Mouse (Mus musculus): ENCODE measurements at regions not wholly inside any gene's neighbourhood (a gene's known extent, or its start where the extent isn't known, plus 50 kb on each side); places are given as distances from the start of the nearest gene placed in this dataset.

- ATAC-seq (replicated peaks in 1 of 2; ENCODE audit: insufficient read depth in 1 of 2, low FRiP score in 2 of 2, low TSS enrichment in 1 of 2, low read depth in 1 of 2, poor library complexity in 2 of 2, severe bottlenecking in 2 of 2) = no peak
Measured at GRCm38 (mm10) chr2:51464356-51464755, 163.0 kb upstream of the Tas2r134 start.

GRCm38 (mm10) chr2:51460896-51461295 is 166.4 kb upstream of the Tas2r134 start:
- ATAC-seq (replicated peaks in 1 of 2; ENCODE audit: insufficient read depth in 1 of 2, low FRiP score in 2 of 2, low TSS enrichment in 1 of 2, low read depth in 1 of 2, poor library complexity in 2 of 2, severe bottlenecking in 2 of 2) = no peak

- no peak for ATAC-seq (replicated peaks in 1 of 2; ENCODE audit: insufficient read depth in 1 of 2, low FRiP score in 2 of 2, low TSS enrichment in 1 of 2, low read depth in 1 of 2, poor library complexity in 2 of 2, severe bottlenecking in 2 of 2)
Measured at GRCm38 (mm10) chr2:51459486-51459885, 167.8 kb upstream of the Tas2r134 start.

GRCm38 (mm10) chr2:51457717-51458116 is 169.6 kb upstream of the Tas2r134 start:
- no peak for ATAC-seq (replicated peaks in 1 of 2; ENCODE audit: insufficient read depth in 1 of 2, low FRiP score in 2 of 2, low TSS enrichment in 1 of 2, low read depth in 1 of 2, poor library complexity in 2 of 2, severe bottlenecking in 2 of 2)

- no peak for ATAC-seq (replicated peaks in 1 of 2; ENCODE audit: insufficient read depth in 1 of 2, low FRiP score in 2 of 2, low TSS enrichment in 1 of 2, low read depth in 1 of 2, poor library complexity in 2 of 2, severe bottlenecking in 2 of 2)
Measured at GRCm38 (mm10) chr2:51452816-51453215, 174.5 kb upstream of the Tas2r134 start.

- ATAC-seq (replicated peaks in 1 of 2; ENCODE audit: insufficient read depth in 1 of 2, low FRiP score in 2 of 2, low TSS enrichment in 1 of 2, low read depth in 1 of 2, poor library complexity in 2 of 2, severe bottlenecking in 2 of 2) = no peak
Measured at GRCm38 (mm10) chr2:51448121-51448520, 179.2 kb upstream of the Tas2r134 start.

DNA sequence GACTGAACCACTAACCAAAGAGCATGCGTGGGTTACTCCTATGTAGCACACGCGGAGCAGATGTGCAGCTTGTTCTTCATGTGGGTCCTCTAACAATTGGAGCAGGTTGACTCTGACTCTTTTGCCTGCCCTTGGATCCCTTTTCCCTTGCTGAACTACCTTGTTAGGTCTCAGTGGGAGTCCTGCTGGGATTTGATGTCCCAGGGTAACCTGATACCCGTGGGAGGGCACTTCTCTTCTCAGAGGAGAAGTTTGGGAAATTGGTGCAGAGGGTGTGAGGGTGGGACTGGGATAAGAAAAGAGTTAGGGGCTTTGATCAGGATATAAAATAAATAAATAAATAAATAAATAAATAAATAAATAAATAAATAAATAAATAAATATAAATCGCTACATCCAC is 179.7 kb upstream of the Tas2r134 start:
- ATAC-seq (replicated peaks in 1 of 2; ENCODE audit: insufficient read depth in 1 of 2, low FRiP score in 2 of 2, low TSS enrichment in 1 of 2, low read depth in 1 of 2, poor library complexity in 2 of 2, severe bottlenecking in 2 of 2) = no peak

GRCm38 (mm10) chr2:51444386-51445080 is 182.8 kb upstream of the Tas2r134 start:
- no peak for ATAC-seq (replicated peaks in 1 of 2; ENCODE audit: insufficient read depth in 1 of 2, low FRiP score in 2 of 2, low TSS enrichment in 1 of 2, low read depth in 1 of 2, poor library complexity in 2 of 2, severe bottlenecking in 2 of 2)

GRCm38 (mm10) chr2:51443946-51444345 is 183.4 kb upstream of the Tas2r134 start:
- ATAC-seq (replicated peaks in 1 of 2; ENCODE audit: insufficient read depth in 1 of 2, low FRiP score in 2 of 2, low TSS enrichment in 1 of 2, low read depth in 1 of 2, poor library complexity in 2 of 2, severe bottlenecking in 2 of 2) = no peak

DNA sequence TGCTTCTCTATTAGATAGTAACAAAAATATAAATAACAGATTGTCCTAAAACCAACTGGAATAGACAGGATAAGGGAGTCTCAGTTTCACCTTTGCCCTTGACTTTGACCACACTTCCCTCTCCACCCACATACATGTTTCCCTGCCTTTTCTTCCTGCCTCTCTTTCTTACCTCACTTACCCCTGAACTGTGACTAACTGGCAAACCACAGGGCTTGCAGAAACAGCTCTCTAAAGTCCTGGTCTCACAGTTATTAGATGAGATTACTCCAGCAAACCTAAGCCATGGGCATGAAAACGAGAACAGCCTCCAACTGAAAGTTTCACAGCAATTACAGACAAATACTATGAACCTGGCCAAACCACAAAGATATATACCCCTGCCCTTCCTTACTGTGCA is 188.3 kb upstream of the Tas2r134 start:
- no peak for ATAC-seq (replicated peaks in 1 of 2; ENCODE audit: insufficient read depth in 1 of 2, low FRiP score in 2 of 2, low TSS enrichment in 1 of 2, low read depth in 1 of 2, poor library complexity in 2 of 2, severe bottlenecking in 2 of 2)

GRCm38 (mm10) chr2:51436590-51436989 is 190.7 kb upstream of the Tas2r134 start:
- no peak; a peak in 1 of 4 replicates for ATAC-seq (replicated peaks in 1 of 2; ENCODE audit: insufficient read depth in 1 of 2, low FRiP score in 2 of 2, low TSS enrichment in 1 of 2, low read depth in 1 of 2, poor library complexity in 2 of 2, severe bottlenecking in 2 of 2)

GRCm38 (mm10) chr2:51431564-51431963 is 195.7 kb upstream of the Tas2r134 start:
- no peak for ATAC-seq (replicated peaks in 1 of 2; ENCODE audit: insufficient read depth in 1 of 2, low FRiP score in 2 of 2, low TSS enrichment in 1 of 2, low read depth in 1 of 2, poor library complexity in 2 of 2, severe bottlenecking in 2 of 2)

- ATAC-seq (replicated peaks in 1 of 2; ENCODE audit: insufficient read depth in 1 of 2, low FRiP score in 2 of 2, low TSS enrichment in 1 of 2, low read depth in 1 of 2, poor library complexity in 2 of 2, severe bottlenecking in 2 of 2) = no peak
Measured at GRCm38 (mm10) chr2:51429716-51430115, 197.6 kb upstream of the Tas2r134 start.

DNA sequence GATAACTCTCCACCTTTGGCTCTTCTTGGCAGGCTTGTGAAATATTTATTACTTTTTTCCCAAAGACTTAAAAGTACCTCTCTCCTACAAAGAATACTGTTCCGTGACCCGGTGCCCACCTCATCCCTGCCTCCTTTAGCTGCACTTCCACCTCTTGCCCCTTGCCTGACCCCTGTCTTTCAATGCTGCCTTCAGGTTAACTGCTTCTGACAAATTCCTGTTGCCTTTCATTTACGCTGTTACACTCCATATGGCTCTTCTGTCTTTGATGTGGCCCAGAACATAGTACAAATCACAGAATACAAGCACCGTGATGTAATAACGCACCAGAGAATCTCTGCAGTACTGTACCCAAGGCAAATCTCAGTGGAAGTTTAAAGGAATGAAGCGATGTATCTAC is 204.9 kb upstream of the Tas2r134 start:
- ATAC-seq (replicated peaks in 1 of 2; ENCODE audit: insufficient read depth in 1 of 2, low FRiP score in 2 of 2, low TSS enrichment in 1 of 2, low read depth in 1 of 2, poor library complexity in 2 of 2, severe bottlenecking in 2 of 2) = no peak

DNA sequence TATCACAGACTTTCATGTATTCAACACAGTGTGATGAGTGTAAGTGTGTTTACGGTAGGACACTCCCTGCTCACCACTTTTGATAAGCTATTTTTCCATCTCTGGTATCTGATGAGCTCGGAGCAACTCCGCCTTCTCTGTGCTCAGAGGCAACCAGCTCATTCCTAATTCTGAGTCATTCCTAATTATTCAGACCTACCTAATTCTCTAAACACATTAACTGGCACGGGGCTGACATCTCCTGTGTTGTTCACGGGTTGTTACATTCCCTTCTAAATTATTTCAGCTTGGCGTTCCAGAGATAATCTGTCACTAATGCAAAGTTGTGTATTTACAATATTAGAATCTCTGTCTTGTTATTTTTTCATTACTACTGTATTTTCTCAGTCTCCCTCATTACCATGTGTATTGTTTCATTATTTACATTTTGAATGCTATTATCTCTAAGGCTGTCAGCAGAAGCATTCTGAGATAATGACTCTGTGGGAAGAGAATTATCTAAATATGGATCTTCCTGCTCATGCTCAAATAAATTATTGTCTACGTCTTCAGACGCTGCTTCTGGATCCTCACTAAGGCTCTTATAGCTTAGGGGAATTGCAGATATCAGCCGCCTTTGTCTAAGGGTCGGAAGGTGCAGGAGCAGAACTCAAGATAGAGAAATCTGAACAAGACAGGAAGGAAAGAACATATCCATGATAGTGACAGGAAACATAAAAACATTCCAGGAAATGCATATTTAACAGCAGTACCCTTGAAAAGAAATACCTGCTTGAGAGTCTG is 209.2 kb upstream of the Tas2r134 start:
- no peak for ATAC-seq (replicated peaks in 1 of 2; ENCODE audit: insufficient read depth in 1 of 2, low FRiP score in 2 of 2, low TSS enrichment in 1 of 2, low read depth in 1 of 2, poor library complexity in 2 of 2, severe bottlenecking in 2 of 2)

DNA sequence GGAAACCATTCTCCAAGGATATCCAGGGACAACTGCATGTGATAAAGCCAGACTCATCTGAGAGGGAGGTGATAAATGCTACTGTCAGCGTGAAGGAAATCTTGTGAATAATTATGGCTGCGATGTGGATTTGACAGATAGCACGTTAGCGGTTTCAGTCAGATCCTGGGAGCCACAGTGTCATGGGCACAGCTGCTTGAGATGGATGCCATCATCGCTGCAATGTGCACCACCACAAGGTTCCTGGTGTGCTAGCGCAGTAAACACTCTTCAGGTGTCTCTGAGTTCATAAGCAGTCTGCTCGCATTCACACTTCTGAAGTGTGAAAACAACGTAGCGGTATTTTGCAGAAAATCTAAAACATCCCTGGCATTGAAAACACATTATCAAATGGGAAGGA is 238.9 kb upstream of the Tas2r134 start:
- ATAC-seq (replicated peaks in 1 of 2; ENCODE audit: insufficient read depth in 1 of 2, low FRiP score in 2 of 2, low TSS enrichment in 1 of 2, low read depth in 1 of 2, poor library complexity in 2 of 2, severe bottlenecking in 2 of 2) = no peak

DNA sequence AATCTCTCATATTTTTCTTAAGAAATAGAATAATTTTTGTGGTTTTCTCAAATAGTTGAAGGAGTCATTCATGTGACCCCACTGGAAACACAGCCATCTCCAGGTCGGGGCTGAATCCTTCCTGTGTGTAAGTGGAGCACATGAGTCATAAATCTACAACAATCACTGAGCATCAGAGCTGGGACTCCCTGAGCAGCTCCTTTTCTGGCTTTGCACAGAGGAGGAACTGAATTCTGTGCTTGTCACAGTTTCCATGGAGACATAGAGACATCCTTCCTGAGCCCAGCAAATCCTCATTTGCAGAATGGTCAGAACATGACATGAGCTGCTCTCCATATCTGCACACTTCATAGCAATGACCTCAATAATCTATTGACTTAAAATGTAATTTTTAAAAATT is 238.2 kb upstream of the Rnd3 start:
- ATAC-seq (replicated peaks in 1 of 2; ENCODE audit: insufficient read depth in 1 of 2, low FRiP score in 2 of 2, low TSS enrichment in 1 of 2, low read depth in 1 of 2, poor library complexity in 2 of 2, severe bottlenecking in 2 of 2) = no peak

GRCm38 (mm10) chr2:51376597-51376996 is 227.7 kb upstream of the Rnd3 start:
- ATAC-seq (replicated peaks in 1 of 2; ENCODE audit: insufficient read depth in 1 of 2, low FRiP score in 2 of 2, low TSS enrichment in 1 of 2, low read depth in 1 of 2, poor library complexity in 2 of 2, severe bottlenecking in 2 of 2) = peak; percentile 48 to 59; a peak in 3 of 4 replicates

DNA sequence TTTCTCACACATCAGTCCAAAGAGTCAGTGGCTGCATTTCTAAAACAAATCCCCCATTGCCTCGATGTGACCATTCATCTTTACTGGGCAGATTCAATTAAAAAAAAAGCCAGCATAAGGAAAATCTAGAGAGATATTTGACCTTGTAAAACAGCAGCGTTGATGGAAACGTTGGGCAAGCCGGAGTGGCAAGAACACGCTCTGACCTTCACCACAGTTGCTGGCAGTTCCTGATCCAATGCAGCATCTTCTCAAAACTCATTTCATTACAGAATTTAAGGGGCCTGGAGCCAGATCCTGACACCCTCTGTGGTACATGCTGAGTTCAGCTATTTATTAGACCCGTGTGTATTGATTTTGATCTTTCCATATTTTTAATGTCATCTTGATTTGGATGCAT is 225.7 kb upstream of the Rnd3 start:
- no peak for ATAC-seq (replicated peaks in 1 of 2; ENCODE audit: insufficient read depth in 1 of 2, low FRiP score in 2 of 2, low TSS enrichment in 1 of 2, low read depth in 1 of 2, poor library complexity in 2 of 2, severe bottlenecking in 2 of 2)
